Mouse (Mus musculus): ENCODE results near the gene Stxbp5l. TPM values are rescaled to one million over a fixed set of nuclear protein-coding genes. Genes with fewer than 3 reads are reported as not detected.

Gene Stxbp5l
- polyA plus RNA-seq, 1 experiment from 2014 or later = 1.3 TPM

DNA sequence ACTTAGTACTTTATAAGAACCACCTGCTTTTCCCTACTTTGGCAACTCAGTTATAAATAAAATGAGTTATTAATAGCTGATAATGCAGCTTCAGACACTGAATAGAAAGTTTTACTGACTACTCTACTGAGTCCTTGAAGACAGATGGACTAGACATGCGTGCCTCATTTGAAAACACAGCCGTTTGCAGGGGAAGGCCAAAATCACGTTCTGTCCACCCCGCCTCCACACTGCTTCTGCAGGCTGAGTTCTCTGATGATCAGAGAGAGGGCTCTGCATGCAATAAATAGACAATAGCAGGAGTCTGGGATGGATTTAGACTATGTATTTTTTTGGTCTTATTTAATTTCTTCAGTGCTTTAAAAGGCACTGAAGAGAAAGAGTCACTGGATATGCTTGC, 20.8 kb upstream of the Stxbp5l start:
- Histone ChIP-seq H3K4me2 (ENCODE audit: low read length) (no peak overlapping the region), H3K4me3 (replicated peaks; ENCODE audit: low read depth, low read length) (no peak overlapping the region), H3K9ac (ENCODE audit: low read depth, low read length) (no peak overlapping the region), H3K36me3 (ENCODE audit: insufficient read depth, low read length) (no peaks in the 10 kb centered on the region), H3K9me3 (replicated peaks; ENCODE audit: low read length) (no peaks in the 10 kb centered on the region), H3K27ac (no peak overlapping the region), H3K4me1 (replicated peaks; ENCODE audit: insufficient read depth, low read length) (no peaks in the 10 kb centered on the region), H3K27me3 (ENCODE audit: insufficient read depth, low read length) (no peaks in the 10 kb centered on the region)
- DNase-seq (ENCODE audit: low spot score) = peak; percentile 26
- 71% methylated on average over 4 of the region's 4 CpGs for WGBS
- no peak for ATAC-seq (replicated peaks; ENCODE audit: low FRiP score, low read depth)
- no peak for TF ChIP-seq CTCF (IDR thresholded peaks at IDR 0.05; ENCODE audit: low read depth)

DNA sequence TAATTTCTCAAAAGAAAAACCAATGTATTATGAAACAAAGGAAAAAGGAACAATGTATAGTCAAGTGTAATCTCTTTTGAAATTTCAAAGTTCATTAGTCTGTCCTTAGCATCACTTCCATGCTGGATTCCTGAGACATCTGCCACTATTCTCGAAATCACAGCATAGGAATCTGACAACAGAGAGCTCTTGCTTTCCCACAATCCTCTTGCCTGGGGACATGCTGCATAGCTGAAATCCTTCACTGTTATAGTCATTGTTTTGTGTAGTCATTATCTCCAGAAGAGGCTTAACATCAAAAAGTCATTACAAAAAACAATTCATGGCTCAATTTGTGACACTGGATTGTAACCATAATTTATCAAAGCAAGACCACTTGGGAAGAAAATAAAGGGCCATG, 20.2 kb upstream of the Stxbp5l start:
- DNase-seq (ENCODE audit: low spot score) (no peak), ATAC-seq (replicated peaks; ENCODE audit: low FRiP score, low read depth) (no peak)
- Histone ChIP-seq H3K27me3 (ENCODE audit: insufficient read depth, low read length) (no peaks in the 10 kb centered on the region), H3K27ac (no peak overlapping the region), H3K9ac (ENCODE audit: low read depth, low read length) (no peak overlapping the region), H3K36me3 (ENCODE audit: insufficient read depth, low read length) (no peaks in the 10 kb centered on the region), H3K4me2 (ENCODE audit: low read length) (no peak overlapping the region), H3K9me3 (replicated peaks; ENCODE audit: low read length) (no peaks in the 10 kb centered on the region), H3K4me1 (replicated peaks; ENCODE audit: insufficient read depth, low read length) (no peaks in the 10 kb centered on the region), H3K4me3 (replicated peaks; ENCODE audit: low read depth, low read length) (no peak overlapping the region)
- TF ChIP-seq CTCF (IDR thresholded peaks at IDR 0.05; ENCODE audit: low read depth) = no peak
- WGBS = 74% methylated on average over 1 of the region's 1 CpGs

GRCm38 (mm10) chr16:37389964-37390363, 5.2 kb upstream of the Stxbp5l start:
- H3K4me3 ChIP-seq (replicated peaks; ENCODE audit: low read depth, low read length) = no peak overlapping the region
- no peaks in the 10 kb centered on the region for H3K9me3 ChIP-seq (replicated peaks; ENCODE audit: low read length)
- ATAC-seq (replicated peaks; ENCODE audit: low FRiP score, low read depth) (no peak), DNase-seq (ENCODE audit: low spot score) (no peak)
- H3K27me3 ChIP-seq (ENCODE audit: insufficient read depth, low read length) = no peaks in the 10 kb centered on the region
- no peak overlapping the region for H3K9ac ChIP-seq (ENCODE audit: low read depth, low read length)
- no peak overlapping the region for H3K27ac ChIP-seq
- TF ChIP-seq CTCF (IDR thresholded peaks at IDR 0.05; ENCODE audit: low read depth) = no peak
- H3K4me1 ChIP-seq (replicated peaks; ENCODE audit: insufficient read depth, low read length) = no peaks in the 10 kb centered on the region
- no peaks in the 10 kb centered on the region for H3K36me3 ChIP-seq (ENCODE audit: insufficient read depth, low read length)
- no peak overlapping the region for H3K4me2 ChIP-seq (ENCODE audit: low read length)

DNA sequence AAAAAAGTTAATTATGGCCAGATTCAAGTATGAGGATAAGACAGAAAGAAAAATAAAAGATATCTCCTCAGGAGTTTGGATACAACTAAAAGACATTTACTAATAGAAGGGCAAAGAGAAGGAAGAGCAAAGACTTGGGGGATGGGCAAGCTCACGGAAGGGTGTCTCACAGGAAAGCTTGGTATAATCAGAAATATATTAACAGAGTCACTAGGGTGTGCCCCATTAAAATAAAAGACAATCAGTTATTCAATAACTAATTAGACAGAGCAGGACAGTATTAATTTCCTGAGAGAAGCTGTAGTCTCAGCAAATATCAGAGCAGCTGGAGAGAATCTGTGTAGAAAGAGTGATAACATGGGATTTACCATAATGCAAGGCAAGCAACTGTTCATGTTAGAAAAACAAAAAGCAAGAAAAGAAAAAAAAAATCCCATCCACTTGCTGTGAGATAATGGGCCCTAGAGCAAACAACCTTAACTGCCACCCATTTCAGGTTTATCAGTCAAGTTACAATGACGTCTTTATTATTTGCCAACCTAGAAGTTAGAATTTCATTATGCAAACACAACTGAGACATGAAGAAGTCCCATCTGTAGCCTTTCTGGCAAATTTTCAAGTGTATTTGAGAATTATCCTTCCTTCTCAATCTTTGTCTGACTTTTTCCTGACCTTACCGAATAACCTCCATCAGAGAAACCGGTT, 4.6 kb upstream of the Stxbp5l start:
- ATAC-seq (replicated peaks; ENCODE audit: low FRiP score, low read depth) (no peak), DNase-seq (ENCODE audit: low spot score) (no peak)
- no peaks in the 10 kb centered on the region; the same call in 1 of the 2 replicates for H3K4me1 ChIP-seq (replicated peaks; ENCODE audit: insufficient read depth, low read length)
- H3K9me3 ChIP-seq (replicated peaks; ENCODE audit: low read length) = no peaks in the 10 kb centered on the region
- no peak overlapping the region for H3K9ac ChIP-seq (ENCODE audit: low read depth, low read length)
- WGBS = 59% methylated on average over 4 of the region's 4 CpGs
- H3K27ac ChIP-seq = no peak overlapping the region
- no peaks in the 10 kb centered on the region for H3K36me3 ChIP-seq (ENCODE audit: insufficient read depth, low read length)
- no peaks in the 10 kb centered on the region for H3K27me3 ChIP-seq (ENCODE audit: insufficient read depth, low read length)
- H3K4me3 ChIP-seq (replicated peaks; ENCODE audit: low read depth, low read length) = no peak overlapping the region
- H3K4me2 ChIP-seq (ENCODE audit: low read length) = no peak overlapping the region
- no peak for TF ChIP-seq CTCF (IDR thresholded peaks at IDR 0.05; ENCODE audit: low read depth)

DNA sequence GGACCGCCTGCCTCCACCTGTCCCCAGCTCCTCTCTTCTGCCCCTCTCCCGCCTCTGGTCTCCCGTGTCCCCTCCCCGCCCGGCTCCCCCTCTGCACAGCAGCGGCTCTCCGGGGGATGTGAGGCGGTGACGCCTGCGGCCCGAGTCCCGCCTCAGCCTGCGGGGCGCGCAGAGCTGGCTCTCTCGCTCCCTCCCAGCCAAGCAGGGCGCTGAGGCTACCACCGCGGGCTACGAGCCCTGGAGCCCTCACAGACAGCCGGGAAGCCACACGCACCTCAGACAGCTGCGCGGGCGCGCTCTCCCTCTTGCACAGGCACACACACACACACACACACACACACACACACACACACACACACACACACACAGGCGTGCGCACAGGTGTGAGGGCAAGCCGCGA, 393 bp downstream of the Stxbp5l start:
- no peak for TF ChIP-seq CTCF (IDR thresholded peaks at IDR 0.05; ENCODE audit: low read depth)
- no peak overlapping the region for H3K27ac ChIP-seq
- WGBS = 0% methylated on average over 30 of the region's 30 CpGs
- peak overlapping the region; percentile 46 for H3K4me3 ChIP-seq (replicated peaks; ENCODE audit: low read depth, low read length)
- H3K4me1 ChIP-seq (replicated peaks; ENCODE audit: insufficient read depth, low read length) = no peaks in the 10 kb centered on the region; the same call in 1 of the 2 replicates
- 0 out of 2 replicates have a peak overlapping the region, but pooled peaks have one; percentile 13 for H3K9ac ChIP-seq (ENCODE audit: low read depth, low read length)
- H3K36me3 ChIP-seq (ENCODE audit: insufficient read depth, low read length) = no peaks in the 10 kb centered on the region
- no peak for ATAC-seq (replicated peaks; ENCODE audit: low FRiP score, low read depth)
- DNase-seq (ENCODE audit: low spot score) = no peak
- H3K9me3 ChIP-seq (replicated peaks; ENCODE audit: low read length) = no peaks in the 10 kb centered on the region
- peak overlapping the region; percentile 94 for H3K4me2 ChIP-seq (ENCODE audit: low read length)
- peaks cover 6% of the 10 kb centered on the region; the same call in 1 of the 2 replicates for H3K27me3 ChIP-seq (ENCODE audit: insufficient read depth, low read length)

DNA sequence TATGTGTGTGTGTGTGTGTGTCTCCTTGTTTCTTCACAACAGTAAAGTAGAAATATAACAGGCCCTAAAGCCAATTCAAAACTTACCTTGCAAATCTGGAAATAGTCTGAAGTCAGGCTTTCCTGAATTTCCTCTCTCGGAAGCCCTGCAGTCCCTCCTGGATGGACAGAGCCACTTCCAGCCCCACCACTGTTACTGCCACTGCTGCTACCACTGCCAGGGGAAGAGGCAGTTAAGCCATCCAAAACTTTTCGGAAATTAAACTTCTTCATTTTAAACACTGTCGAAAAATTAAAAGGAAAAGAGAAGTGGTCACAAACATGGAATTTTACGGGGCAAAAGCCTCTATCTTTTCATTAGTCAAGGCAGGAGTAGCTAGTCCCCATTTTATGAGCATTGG, 1.3 kb downstream of the Stxbp5l start:
- TF ChIP-seq CTCF (IDR thresholded peaks at IDR 0.05; ENCODE audit: low read depth) = no peak
- Histone ChIP-seq H3K9me3 (replicated peaks; ENCODE audit: low read length) (no peaks in the 10 kb centered on the region), H3K27me3 (ENCODE audit: insufficient read depth, low read length) (peaks cover 6% of the 10 kb centered on the region; the same call in 1 of the 2 replicates), H3K4me1 (replicated peaks; ENCODE audit: insufficient read depth, low read length) (no peaks in the 10 kb centered on the region; the same call in 1 of the 2 replicates), H3K27ac (no peak overlapping the region), H3K4me3 (replicated peaks; ENCODE audit: low read depth, low read length) (no peak overlapping the region), H3K36me3 (ENCODE audit: insufficient read depth, low read length) (no peaks in the 10 kb centered on the region), H3K9ac (ENCODE audit: low read depth, low read length) (no peak overlapping the region), H3K4me2 (ENCODE audit: low read length) (no peak overlapping the region)
- ATAC-seq (replicated peaks; ENCODE audit: low FRiP score, low read depth) (no peak), DNase-seq (ENCODE audit: low spot score) (no peak)
- 44% methylated on average over 4 of the region's 4 CpGs for WGBS

- DNase-seq (ENCODE audit: low spot score) (no peak), ATAC-seq (replicated peaks; ENCODE audit: low FRiP score, low read depth) (no peak)
- no peak overlapping the region for H3K9ac ChIP-seq (ENCODE audit: low read depth, low read length)
- H3K9me3 ChIP-seq (replicated peaks; ENCODE audit: low read length) = no peaks in the 10 kb centered on the region
- H3K4me3 ChIP-seq (replicated peaks; ENCODE audit: low read depth, low read length) = no peak overlapping the region
- no peak for TF ChIP-seq CTCF (IDR thresholded peaks at IDR 0.05; ENCODE audit: low read depth)
- H3K4me1 ChIP-seq (replicated peaks; ENCODE audit: insufficient read depth, low read length) = no peaks in the 10 kb centered on the region
- no peak overlapping the region for H3K4me2 ChIP-seq (ENCODE audit: low read length)
- no peaks in the 10 kb centered on the region for H3K27me3 ChIP-seq (ENCODE audit: insufficient read depth, low read length)
- WGBS = 80% methylated on average over 1 of the region's 1 CpGs
- H3K36me3 ChIP-seq (ENCODE audit: insufficient read depth, low read length) = no peaks in the 10 kb centered on the region
- H3K27ac ChIP-seq = no peak overlapping the region
Observed at GRCm38 (mm10) chr16:37372716-37373115, 12.0 kb downstream of the Stxbp5l start.
